Mouse (Mus musculus) frontal cortex, postnatal 14 days (tissue): Measurements from ENCODE around the gene Nr4a1.
A peak's percentile ranks its signal among the peaks of the same experiment; 100 is the strongest.

ENCODE experiments used
- DNase-seq, 2 experiments: peaks; one replicate each; pipeline ENCODE4 v3.0.0; 2022; ENCODE audit warnings: low spot score in 2 of 2

The Nr4a1 gene

GRCm38 (mm10) chr15:101315832-101316231, 61.8 kb downstream of the Nr4a1 start:
- DNase-seq = peak; percentile 90 to 92

GRCm38 (mm10) chr15:101316279-101316912, 62.3 kb downstream of the Nr4a1 start:
- no peak for DNase-seq

- no peak for DNase-seq
These were observed 63.1 kb downstream of the Nr4a1 start for GRCm38 (mm10) chr15:101316913-101317813.

- DNase-seq = no peak
These were observed 63.9 kb downstream of the Nr4a1 start for GRCm38 (mm10) chr15:101317814-101318500.

- DNase-seq = no peak
These were observed 65.1 kb downstream of the Nr4a1 start for GRCm38 (mm10) chr15:101318889-101319765.

- DNase-seq = no peak
These were observed 66.0 kb downstream of the Nr4a1 start for GRCm38 (mm10) chr15:101320010-101320617.

GRCm38 (mm10) chr15:101320618-101321041, 66.6 kb downstream of the Nr4a1 start:
- no peak for DNase-seq

- DNase-seq = no peak
These were observed 67.1 kb downstream of the Nr4a1 start for GRCm38 (mm10) chr15:101321126-101321525.

GRCm38 (mm10) chr15:101322106-101322505, 68.0 kb downstream of the Nr4a1 start:
- DNase-seq = no peak

- no peak for DNase-seq
These were observed 68.6 kb downstream of the Nr4a1 start for GRCm38 (mm10) chr15:101322640-101323039.

- no peak for DNase-seq
These were observed 69.4 kb downstream of the Nr4a1 start for GRCm38 (mm10) chr15:101323511-101323910.
